Mouse (Mus musculus) C2C12 (cell line): ENCODE data around the gene Phlpp1.

Source experiments
- CEBPB ChIP-seq: IDR thresholded peaks from one replicate; pipeline ENCODE4 v1.6.1; 2011; ENCODE audit warnings: low read depth, mild to moderate bottlenecking, control low read depth, moderate library complexity
- CTCF ChIP-seq: IDR thresholded peaks from one replicate; pipeline ENCODE4 v1.5.1; 2011; ENCODE audit not compliant: control insufficient read depth, insufficient read depth, insufficient read length
- FOSL1 ChIP-seq: IDR thresholded peaks from one replicate; pipeline ENCODE4 v1.8.0; 2011; ENCODE audit warnings: mild to moderate bottlenecking, low read length; ENCODE audit not compliant: poor library complexity, insufficient read depth, severe bottlenecking
- MAX ChIP-seq: IDR thresholded peaks from one replicate; pipeline ENCODE4 v1.6.1; 2011; ENCODE audit warnings: mild to moderate bottlenecking, control low read depth
- MYOD1 ChIP-seq: IDR thresholded peaks from one replicate; pipeline ENCODE4 v1.6.1; 2011; ENCODE audit warnings: low read depth; ENCODE audit not compliant: control insufficient read depth, insufficient read length
- MYOG ChIP-seq: IDR thresholded peaks from one replicate; pipeline ENCODE4 v1.6.1; 2011; ENCODE audit not compliant: control insufficient read depth, insufficient read length; ENCODE audit errors: extremely low read depth
- USF1 ChIP-seq: IDR thresholded peaks from one replicate; pipeline ENCODE4 v1.6.1; 2011; ENCODE audit warnings: low read depth, mild to moderate bottlenecking, control low read depth, moderate library complexity

DNA sequence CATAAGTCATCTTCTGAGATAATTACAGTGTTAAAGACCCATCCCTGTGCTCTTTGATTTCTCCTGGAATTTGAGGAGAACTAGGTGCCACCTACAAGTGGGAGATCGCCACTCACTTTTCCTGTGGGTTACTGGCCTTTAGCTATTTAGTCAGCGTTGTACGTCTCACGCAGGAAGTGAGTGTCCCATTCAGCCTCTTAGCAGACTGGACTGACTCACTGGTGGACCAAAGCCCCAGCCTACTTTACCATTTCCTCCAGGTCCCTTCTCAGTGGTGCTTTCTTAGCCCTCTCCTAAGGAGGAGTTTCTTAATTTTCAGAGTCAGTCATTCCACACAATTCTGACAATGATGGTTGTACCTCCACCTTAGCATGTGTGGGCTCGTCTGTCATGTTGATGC lies 39.6 kb downstream of the Phlpp1 start:
- TF ChIP-seq CTCF (no peak), USF1 (no peak), CEBPB (no peak), MYOG (no peak), FOSL1 (no peak), MAX (no peak), MYOD1 (no peak)
